Mouse (Mus musculus): Measurements from ENCODE around the gene Trim65. TPM values are rescaled to one million over a fixed set of nuclear protein-coding genes. Genes with fewer than 3 reads are reported as not detected.
"Not testable (repeated sequence)": the region's sequence is repeated elsewhere in the genome, so short reads cannot be mapped to it uniquely, and the experiment has no call there.

Trim65 gene
- polyA plus RNA-seq, 1 experiment, result 8.2 TPM

GRCm38 (mm10) chr11:116126261-116126660 lies 4.7 kb downstream of the Trim65 start:
- H3K27ac ChIP-seq (ENCODE audit: control insufficient read depth, insufficient read depth, low read depth, low read length, poor library complexity), result no peak overlapping the region
- WGBS, result 95% methylated on average over 15 of the region's 15 CpGs
- no peak overlapping the region for H3K4me3 ChIP-seq (replicated peaks; ENCODE audit: control insufficient read depth, low read depth, low read length)
- no peak for TF ChIP-seq POLR2A (IDR thresholded peaks at IDR 0.05; ENCODE audit: borderline replicate concordance, control insufficient read depth, low read depth, low read length)
- no peak for TF ChIP-seq CTCF (IDR thresholded peaks at IDR 0.05; ENCODE audit: control insufficient read depth, insufficient read depth, low read length)
- peaks cover 5% of the 10 kb centered on the region; the same call in 1 of the 2 replicates for H3K4me1 ChIP-seq (ENCODE audit: control insufficient read depth, insufficient read depth, low read length)

- WGBS, result 89% methylated on average over 8 of the region's 8 CpGs
- H3K4me3 ChIP-seq (replicated peaks; ENCODE audit: control insufficient read depth, low read depth, low read length); H3K27ac ChIP-seq (ENCODE audit: control insufficient read depth, insufficient read depth, low read depth, low read length, poor library complexity); H3K4me1 ChIP-seq (ENCODE audit: control insufficient read depth, insufficient read depth, low read length): not testable (repeated sequence)
Measured at GRCm38 (mm10) chr11:116121731-116122245, 9.1 kb downstream of the Trim65 start.

GRCm38 (mm10) chr11:116117819-116118218 lies 13.1 kb downstream of the Trim65 start:
- no peak overlapping the region for H3K4me3 ChIP-seq (replicated peaks; ENCODE audit: control insufficient read depth, low read depth, low read length)
- TF ChIP-seq CTCF (IDR thresholded peaks at IDR 0.05; ENCODE audit: control insufficient read depth, insufficient read depth, low read length), result peak; percentile 10; the same call in 1 of the 2 replicates
- TF ChIP-seq POLR2A (IDR thresholded peaks at IDR 0.05; ENCODE audit: borderline replicate concordance, control insufficient read depth, low read depth, low read length), result no peak
- H3K27ac ChIP-seq (ENCODE audit: control insufficient read depth, insufficient read depth, low read depth, low read length, poor library complexity), result no peak overlapping the region
- H3K4me1 ChIP-seq (ENCODE audit: control insufficient read depth, insufficient read depth, low read length), result no peaks in the 10 kb centered on the region; the same call in 1 of the 2 replicates

GRCm38 (mm10) chr11:116117241-116117640 lies 13.7 kb downstream of the Trim65 start:
- TF ChIP-seq CTCF (IDR thresholded peaks at IDR 0.05; ENCODE audit: control insufficient read depth, insufficient read depth, low read length) (no peak), POLR2A (IDR thresholded peaks at IDR 0.05; ENCODE audit: borderline replicate concordance, control insufficient read depth, low read depth, low read length) (no peak)
- Histone ChIP-seq H3K27ac (ENCODE audit: control insufficient read depth, insufficient read depth, low read depth, low read length, poor library complexity) (no peak overlapping the region), H3K4me1 (ENCODE audit: control insufficient read depth, insufficient read depth, low read length) (no peaks in the 10 kb centered on the region; the same call in 1 of the 2 replicates), H3K4me3 (replicated peaks; ENCODE audit: control insufficient read depth, low read depth, low read length) (no peak overlapping the region)
- 65% methylated on average over 12 of the region's 12 CpGs for WGBS

- H3K4me3 ChIP-seq (replicated peaks; ENCODE audit: control insufficient read depth, low read depth, low read length), result no peak overlapping the region
- no peak overlapping the region for H3K27ac ChIP-seq (ENCODE audit: control insufficient read depth, insufficient read depth, low read depth, low read length, poor library complexity)
- WGBS, result 89% methylated on average over 19 of the region's 19 CpGs
- TF ChIP-seq POLR2A (IDR thresholded peaks at IDR 0.05; ENCODE audit: borderline replicate concordance, control insufficient read depth, low read depth, low read length) (no peak), CTCF (IDR thresholded peaks at IDR 0.05; ENCODE audit: control insufficient read depth, insufficient read depth, low read length) (no peak)
- H3K4me1 ChIP-seq (ENCODE audit: control insufficient read depth, insufficient read depth, low read length), result no peaks in the 10 kb centered on the region
Measured at GRCm38 (mm10) chr11:116111611-116112203, 19.2 kb downstream of the Trim65 start.

GRCm38 (mm10) chr11:116111067-116111466 lies 19.9 kb downstream of the Trim65 start:
- TF ChIP-seq POLR2A (IDR thresholded peaks at IDR 0.05; ENCODE audit: borderline replicate concordance, control insufficient read depth, low read depth, low read length), result no peak
- no peak for TF ChIP-seq CTCF (IDR thresholded peaks at IDR 0.05; ENCODE audit: control insufficient read depth, insufficient read depth, low read length)
- Histone ChIP-seq H3K4me3 (replicated peaks; ENCODE audit: control insufficient read depth, low read depth, low read length) (no peak overlapping the region), H3K27ac (ENCODE audit: control insufficient read depth, insufficient read depth, low read depth, low read length, poor library complexity) (no peak overlapping the region), H3K4me1 (ENCODE audit: control insufficient read depth, insufficient read depth, low read length) (no peaks in the 10 kb centered on the region)
- 77% methylated on average over 4 of the region's 4 CpGs for WGBS

GRCm38 (mm10) chr11:116110540-116110939 lies 20.4 kb downstream of the Trim65 start:
- no peak overlapping the region for H3K4me3 ChIP-seq (replicated peaks; ENCODE audit: control insufficient read depth, low read depth, low read length)
- no peak for TF ChIP-seq CTCF (IDR thresholded peaks at IDR 0.05; ENCODE audit: control insufficient read depth, insufficient read depth, low read length)
- H3K4me1 ChIP-seq (ENCODE audit: control insufficient read depth, insufficient read depth, low read length), result no peaks in the 10 kb centered on the region
- WGBS, result 10% methylated on average over 10 of the region's 10 CpGs
- 0 out of 2 replicates have a peak overlapping the region, but pooled peaks have one; percentile 33 for H3K27ac ChIP-seq (ENCODE audit: control insufficient read depth, insufficient read depth, low read depth, low read length, poor library complexity)

GRCm38 (mm10) chr11:116110131-116110530 lies 20.8 kb downstream of the Trim65 start:
- TF ChIP-seq POLR2A (IDR thresholded peaks at IDR 0.05; ENCODE audit: borderline replicate concordance, control insufficient read depth, low read depth, low read length) (no peak; the same call in 1 of the 2 replicates), CTCF (IDR thresholded peaks at IDR 0.05; ENCODE audit: control insufficient read depth, insufficient read depth, low read length) (no peak)
- WGBS, result under 1% methylated on average over 35 of the region's 35 CpGs
- no peaks in the 10 kb centered on the region for H3K4me1 ChIP-seq (ENCODE audit: control insufficient read depth, insufficient read depth, low read length)
- peak overlapping the region; percentile 33; the same call in 1 of the 2 replicates for H3K27ac ChIP-seq (ENCODE audit: control insufficient read depth, insufficient read depth, low read depth, low read length, poor library complexity)
- H3K4me3 ChIP-seq (replicated peaks; ENCODE audit: control insufficient read depth, low read depth, low read length), result peak overlapping the region; percentile 18

All from bone marrow, adult 2 months (tissue).